Mouse (Mus musculus): ENCODE data around the gene Krt80.

Gene Krt80

DNA sequence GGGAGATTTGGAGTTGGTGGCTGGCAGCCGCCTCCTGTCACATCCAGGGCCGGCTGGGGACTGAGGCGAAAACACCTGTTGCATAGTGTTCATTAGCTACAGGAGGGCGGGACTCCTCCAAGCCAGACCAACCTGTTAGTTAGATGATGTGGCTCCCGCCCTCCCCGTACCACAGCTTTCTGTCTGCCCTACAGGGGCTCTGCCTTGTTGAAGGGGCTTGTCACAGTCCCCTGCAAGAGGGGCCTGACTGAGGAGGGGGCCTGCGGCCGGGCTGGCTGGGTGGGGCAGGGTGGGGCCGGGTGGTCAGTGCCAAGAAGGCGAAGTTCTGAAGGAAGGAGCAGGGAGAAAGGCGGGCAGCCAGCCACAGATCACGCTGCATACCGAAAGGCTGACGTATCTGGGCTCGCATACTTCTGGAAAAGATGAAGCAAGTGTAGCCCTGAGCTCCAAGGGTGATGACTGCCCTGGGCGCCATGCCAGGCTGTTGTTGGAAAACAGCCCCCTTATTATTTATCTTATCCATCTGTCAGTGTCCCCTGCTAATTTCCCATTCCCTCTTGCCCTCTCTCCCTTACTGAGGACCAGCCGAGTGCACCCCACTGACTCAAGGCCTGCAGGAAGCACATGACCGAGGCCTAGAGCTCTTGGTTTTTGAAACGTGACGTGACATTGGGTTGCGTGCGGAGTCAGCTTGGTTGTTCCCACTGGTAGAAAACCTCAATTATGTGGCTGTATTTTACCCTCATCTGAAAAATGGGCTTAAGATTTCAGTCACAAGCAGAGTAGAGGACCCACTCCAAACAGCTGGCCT lies at the start of gene Krt80:
Krt80 (minus strand) TSS at position 62 of the 811 bp plus-strand sequence.
- no peak for DNase-seq (ENCODE audit: extremely low spot score, low spot score)

DNA sequence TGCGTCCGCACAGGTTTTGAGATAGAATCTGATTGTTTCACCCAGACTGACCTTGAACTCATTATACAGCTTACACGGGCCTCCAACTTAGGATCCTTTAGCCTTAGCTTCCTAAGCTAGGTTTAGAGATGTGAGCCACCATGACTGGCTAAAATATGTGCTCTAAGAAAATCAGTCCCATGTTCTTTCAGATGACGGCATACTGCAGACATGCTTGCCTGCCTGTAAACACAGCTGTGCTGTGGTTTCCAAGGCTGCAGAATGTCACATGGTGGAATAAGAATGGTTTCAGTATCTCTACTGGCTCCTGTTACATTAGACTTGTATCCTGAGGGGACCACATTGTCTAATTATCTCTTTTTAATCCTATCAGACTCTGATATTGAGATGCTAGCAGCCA lies 49.0 kb upstream of the Krt80 start:
- DNase-seq (ENCODE audit: extremely low spot score, low spot score): no peak

DNA sequence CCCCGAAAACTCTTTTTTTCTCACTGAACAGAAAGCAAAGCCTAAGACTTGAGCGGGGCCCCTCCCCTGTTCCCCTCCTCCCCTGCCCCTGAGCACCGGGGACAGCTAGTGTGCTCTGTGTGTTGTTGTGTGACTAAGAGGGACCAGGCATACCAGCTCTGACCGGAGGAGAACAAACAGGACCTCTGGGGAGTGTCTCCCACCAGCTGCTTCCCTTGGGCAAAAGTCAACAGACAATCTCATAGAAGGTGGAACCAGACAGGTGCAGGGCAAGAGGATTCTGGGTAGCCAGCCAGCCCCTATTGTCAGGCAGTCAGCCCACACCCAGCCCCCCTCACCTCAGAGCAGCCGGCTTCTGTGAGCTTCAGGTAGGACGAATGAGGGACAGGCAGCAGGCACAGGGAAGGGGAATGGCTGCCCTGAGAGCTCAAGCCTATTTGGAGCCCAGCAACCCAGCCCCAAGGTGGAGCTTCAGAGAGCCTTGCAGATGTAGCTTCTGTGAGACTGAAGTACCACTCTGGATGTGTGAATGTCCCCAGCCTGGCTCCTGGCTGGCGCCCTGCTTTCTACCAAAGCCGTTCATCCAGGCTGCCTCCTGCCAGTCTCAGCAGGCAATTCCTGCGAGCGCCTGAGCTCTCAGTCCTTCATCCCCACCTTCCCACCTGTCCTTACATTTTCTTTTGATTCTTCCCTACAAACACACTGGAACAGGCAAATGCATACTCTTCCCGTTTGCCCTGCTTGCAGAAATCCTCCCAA lies 45.0 kb upstream of the Krt80 start:
- no peak for DNase-seq (ENCODE audit: extremely low spot score, low spot score)

DNA sequence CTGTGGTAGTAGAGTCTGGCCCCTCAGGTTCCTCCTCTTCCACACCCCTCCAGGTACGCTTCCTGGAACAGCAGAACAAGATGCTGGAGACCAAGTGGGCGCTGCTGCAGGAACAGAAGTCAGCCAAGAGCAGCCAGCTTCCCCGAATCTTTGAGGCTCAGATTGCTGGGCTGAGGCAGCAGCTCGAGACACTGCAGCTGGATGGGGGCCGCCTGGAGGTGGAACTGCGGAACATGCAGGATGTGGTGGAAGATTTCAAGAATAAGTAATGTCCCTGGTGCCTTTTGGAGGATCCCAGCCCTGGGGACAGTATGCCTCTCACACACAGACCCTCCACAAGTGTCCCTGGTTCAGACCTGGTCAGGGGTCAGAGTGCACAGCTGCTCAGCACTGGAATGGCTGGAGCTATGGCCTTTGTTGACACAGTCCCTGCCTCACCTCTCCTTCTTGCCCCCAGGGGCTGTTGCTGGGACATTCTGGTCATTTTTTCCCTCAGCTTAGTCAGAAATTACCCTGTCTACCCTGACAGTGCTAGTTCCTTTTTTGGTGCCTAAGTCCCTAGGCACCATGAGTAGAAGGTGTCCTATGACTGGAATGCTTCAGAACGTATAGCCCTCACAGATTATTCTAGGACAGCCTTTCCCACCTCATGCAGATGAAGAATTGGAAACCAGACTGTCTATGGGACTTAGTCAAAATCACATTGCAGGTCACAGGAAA lies 44.1 kb upstream of the Krt80 start:
- DNase-seq (ENCODE audit: extremely low spot score, low spot score): no peak

DNA sequence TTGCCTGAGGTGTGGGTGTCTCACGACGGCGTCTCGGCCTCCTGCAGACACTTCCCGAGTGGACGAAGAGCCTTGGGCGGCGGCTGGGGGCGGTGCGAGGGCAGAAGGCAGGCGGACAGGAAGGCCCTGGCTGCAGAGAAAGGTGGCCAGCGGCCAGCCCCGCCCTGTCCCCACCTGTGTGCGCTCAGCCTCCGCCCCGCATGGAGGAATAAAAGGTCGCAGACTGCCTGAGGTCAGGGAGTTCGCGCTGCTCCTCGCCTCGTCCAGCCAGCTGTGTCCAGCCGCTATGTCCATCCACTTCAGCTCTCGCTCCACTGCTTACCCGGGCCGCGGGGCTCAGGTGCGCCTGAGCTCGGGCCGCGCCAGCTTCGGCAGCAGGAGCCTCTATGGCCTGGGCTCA lies 42.2 kb upstream of the Krt80 start:
- no peak for DNase-seq (ENCODE audit: extremely low spot score, low spot score)

DNA sequence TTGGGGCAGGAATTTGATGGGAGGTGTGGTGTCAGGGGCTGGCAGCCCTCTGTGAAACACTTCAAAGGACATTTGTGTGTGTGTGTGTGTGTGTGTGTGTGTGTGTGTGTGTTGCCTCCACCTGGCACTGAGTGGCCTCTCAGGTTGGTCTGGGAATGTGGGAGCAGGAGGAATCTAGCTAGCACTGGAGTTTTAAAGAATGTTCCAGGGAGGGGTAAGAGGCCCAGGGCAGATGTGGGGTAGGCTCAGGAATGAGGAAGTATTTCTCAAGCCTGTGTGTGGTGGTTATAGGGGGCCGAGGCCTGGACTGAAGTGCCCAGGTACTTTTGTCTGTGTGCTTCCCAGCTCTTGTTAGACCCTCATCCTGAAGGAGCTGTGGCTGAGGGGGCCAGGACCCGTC lies 40.8 kb upstream of the Krt80 start, which contains the start of gene Krt7:
Krt7 (plus strand) TSS at position 269 of the 400 bp plus-strand sequence.
- DNase-seq (ENCODE audit: extremely low spot score, low spot score): no peak

DNA sequence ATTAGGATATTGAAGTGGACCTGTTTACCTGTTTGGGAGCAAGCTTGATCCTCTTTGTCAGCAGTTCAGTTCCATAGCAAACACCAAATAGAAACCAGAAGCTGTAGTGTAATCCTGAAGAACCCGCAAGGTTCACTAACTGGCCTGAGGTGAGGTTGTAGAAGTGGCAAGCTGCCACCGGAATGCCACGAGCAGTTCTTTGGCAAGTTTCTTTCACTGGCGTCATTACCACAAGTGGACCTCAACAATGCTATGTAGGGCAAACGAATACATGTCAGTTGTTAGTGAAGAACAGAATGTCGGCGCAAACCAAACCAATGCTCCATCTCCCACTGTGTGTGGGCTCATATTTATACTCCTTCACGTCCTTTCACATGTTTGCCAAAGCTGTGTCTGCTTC lies 28.3 kb upstream of the Krt80 start:
- no peak for DNase-seq (ENCODE audit: extremely low spot score, low spot score)

DNA sequence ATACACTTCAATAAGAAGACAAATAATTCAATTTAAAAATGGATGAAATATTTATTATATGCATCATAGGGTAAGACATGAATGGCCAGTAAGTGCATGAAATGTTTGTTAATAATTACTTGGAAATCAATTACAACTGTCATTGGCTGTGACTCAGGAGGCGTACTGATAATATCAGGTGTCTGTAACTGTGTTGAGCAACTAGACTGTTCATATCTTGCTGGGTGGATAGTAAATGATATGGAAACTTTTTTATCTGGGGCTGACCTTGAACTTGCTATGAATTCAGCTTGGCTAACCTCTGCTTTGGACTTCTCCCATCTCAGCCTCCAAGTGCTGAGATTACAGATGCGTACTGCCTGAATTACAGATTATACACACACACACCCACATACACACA lies 27.7 kb upstream of the Krt80 start:
- no peak for DNase-seq (ENCODE audit: extremely low spot score, low spot score)

DNA sequence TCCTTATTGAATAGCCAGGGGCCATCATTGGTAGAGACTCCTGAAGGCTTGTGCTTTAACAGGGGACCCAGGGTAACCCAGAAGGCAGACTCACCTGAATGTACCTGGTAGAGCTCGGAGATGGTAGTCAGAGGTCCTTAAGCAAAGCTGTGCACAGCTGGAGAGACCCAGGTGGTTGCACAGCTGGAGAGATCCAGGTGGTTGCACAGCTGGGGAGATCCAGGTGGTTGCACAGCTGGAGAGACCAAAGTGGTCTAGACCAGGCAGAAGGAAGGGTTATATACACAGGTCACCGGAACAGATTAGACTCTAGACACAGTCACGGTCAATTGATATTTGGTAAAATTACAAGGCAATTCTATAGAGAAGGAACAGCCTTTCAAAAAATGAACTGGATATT lies 27.0 kb upstream of the Krt80 start:
- DNase-seq (ENCODE audit: extremely low spot score, low spot score): no peak

DNA sequence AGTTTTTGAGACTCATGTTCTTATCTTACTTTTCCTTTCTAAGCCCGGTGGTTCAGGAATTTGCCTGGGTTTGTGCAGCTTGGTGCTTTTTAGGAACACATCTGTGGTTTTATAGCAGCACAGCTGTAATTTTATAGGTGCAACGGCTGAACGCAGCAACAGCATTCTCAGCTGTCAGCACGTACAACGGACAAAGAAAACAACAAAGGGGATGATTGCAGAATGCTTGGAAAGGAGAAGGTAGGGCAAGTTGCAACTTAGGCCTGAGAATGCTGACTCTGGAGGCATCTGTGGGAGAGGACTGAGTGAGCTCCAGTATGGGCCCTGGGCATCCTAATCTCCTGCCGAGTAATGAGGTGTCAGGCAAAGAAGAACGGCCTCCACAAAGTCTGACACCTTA lies 26.5 kb upstream of the Krt80 start:
- no peak for DNase-seq (ENCODE audit: extremely low spot score, low spot score)

DNA sequence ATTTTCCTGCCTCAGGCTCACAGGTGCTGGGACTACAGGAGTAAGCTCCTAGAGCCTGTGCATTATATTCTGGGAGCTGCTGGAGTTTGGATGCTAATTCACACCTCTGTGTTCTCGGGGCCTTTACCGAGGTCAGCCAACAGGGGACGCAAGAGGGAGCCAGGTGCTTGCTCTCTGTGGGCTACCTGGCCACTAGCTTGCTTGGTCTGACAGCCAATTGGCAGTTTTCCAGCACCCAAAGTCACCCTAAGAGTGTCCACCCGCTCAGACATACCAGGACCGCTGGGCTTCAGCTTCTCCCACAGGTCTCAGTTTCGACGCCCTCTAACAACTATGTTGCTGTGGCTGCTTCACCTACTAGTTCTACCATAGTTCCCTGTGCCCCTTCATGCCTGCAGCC lies 24.9 kb upstream of the Krt80 start:
- no peak for DNase-seq (ENCODE audit: extremely low spot score, low spot score)

DNA sequence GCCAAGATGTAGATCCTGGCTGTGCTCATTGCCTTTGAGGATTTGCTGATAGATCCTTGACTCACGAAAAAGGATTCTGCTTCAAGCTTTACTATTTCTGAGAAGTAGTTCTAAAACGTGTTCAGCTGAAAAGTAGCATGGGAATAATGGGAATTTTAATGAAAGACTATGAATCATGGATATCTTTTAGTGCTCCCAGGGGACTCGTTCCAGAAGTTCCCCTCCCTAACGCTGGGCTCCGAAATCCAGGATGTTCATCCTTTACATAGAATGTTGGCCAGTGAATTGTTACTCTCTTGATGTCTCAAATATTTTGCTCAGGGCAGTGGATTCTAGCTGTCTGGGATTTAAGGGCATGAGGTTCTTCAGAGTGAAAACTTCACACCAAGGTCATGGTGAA lies 22.3 kb upstream of the Krt80 start:
- no peak for DNase-seq (ENCODE audit: extremely low spot score, low spot score)

DNA sequence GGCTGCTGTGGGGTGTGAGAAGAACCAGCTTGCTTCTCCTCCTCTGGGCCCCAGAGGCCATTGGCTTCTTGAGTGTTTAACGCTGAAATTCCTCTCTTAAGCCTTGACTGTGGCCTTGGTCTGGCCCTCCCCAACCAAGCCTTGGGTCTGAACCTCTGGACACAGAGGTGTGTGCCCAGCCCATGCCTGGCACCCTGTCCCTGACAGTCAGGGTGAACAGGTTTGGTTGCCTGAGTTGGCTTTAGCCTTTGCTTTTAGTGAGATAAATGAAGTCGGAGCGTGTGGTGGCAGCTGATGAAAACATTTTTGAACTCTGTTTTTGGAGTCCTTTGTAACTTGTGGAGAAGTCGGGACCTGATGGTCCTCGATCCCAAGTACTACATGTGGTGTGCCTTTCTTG lies 20.2 kb upstream of the Krt80 start:
- no peak for DNase-seq (ENCODE audit: extremely low spot score, low spot score)

DNA sequence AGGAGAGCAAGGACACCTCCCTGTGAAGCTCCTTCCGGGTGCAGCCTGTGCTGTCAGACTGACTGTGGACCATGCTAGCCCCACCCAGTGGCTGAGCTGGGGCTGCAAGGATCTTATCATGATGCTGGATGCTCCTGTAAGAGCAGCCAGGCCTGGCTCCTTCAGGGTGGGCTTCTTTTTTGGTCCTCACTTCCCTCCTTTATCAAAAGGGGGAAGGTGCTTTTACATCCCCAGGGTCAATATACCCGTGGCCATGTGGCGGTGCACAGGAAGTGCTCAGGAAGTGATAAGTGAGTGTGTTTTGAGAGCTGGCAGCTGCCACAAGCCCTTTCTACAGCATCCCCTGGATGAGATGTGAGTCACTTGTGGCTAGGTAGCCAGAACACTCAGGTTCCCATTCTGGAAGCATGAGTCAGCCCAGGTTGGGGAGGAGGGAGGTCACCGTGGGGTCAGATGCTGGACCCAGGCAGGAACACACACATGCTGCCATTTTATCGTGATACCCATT lies 18.1 kb upstream of the Krt80 start:
- DNase-seq (ENCODE audit: extremely low spot score, low spot score): no peak

DNA sequence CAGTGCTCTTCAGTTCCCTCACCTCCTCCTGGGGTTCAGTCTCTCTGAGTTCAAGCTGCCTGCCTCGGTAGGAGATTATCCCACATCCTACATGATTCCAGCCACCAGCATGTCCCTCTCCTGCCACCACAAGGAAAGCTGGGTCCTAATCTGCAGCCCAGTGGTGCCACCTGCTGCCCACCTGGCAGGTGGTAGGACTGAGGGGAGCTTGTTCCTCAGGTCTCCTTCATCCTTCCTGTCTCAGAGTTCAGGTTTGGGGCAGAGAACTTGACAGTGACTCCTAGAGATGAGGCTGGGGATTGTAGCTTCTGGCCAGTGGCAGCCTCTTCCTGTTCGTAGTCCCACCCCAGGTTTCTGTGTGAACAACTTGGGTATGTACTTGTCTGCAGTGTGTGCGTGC lies 17.2 kb upstream of the Krt80 start:
- no peak for DNase-seq (ENCODE audit: extremely low spot score, low spot score)

DNA sequence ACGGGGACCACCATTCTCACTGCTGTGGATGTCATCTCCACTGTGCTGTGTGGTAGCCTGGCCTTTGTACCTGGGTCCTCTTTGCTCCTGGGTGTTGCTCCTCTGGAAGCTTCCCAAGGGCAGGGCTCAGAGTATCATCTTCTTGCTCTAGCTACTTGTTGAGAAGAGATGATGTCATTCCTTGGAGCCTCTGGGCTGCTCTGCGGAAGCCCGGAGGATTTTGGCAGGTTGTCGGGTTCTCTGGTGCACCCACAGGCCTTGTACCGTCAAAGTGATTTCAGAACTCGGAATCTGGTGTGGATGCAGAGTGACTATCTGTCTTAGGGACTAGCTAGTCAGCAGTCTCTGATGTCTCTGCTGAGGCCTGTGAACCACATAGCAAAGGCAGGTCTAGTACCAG lies 15.1 kb upstream of the Krt80 start:
- DNase-seq (ENCODE audit: extremely low spot score, low spot score): no peak

DNA sequence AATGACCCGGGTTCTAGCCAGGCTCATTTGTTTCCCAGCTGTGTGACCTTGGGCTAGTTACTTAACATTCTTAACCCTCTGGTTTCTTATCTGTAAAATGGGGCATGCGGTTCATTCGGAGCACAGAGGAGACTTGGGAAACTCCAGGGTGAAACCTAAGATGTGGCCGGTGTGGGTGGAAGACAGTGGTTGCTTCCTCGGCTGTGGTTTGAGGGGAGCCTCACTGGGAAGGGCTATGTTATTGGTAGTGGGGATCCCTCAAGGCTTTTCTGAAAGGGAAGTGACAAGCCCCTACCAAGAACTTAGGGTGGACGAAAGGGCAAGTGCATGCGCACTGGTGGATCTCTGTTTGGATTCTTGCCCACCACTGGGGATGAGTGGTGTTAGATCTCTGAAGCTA lies 14.6 kb upstream of the Krt80 start:
- no peak for DNase-seq (ENCODE audit: extremely low spot score, low spot score)

DNA sequence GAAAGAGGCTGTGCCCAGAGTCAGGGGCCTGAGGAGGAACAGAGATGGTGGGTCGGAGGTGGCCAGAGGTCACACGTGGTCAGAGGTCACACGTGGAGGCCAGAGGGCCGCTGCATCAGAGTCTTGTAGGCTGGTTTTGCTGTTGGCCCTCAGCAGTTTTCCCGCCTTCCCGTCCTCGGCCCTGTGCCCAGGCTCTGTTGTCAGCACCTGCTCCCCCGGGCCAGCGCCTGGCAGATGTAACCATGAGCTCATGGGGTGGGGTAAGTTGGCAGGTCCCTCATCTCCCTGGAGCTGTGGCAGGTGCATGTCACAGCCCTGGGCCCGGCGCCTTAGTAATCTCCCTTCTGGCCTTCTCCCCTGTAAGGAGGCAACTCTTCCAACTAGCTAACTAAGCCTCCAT lies 12.8 kb upstream of the Krt80 start:
- DNase-seq (ENCODE audit: extremely low spot score, low spot score): no peak

DNA sequence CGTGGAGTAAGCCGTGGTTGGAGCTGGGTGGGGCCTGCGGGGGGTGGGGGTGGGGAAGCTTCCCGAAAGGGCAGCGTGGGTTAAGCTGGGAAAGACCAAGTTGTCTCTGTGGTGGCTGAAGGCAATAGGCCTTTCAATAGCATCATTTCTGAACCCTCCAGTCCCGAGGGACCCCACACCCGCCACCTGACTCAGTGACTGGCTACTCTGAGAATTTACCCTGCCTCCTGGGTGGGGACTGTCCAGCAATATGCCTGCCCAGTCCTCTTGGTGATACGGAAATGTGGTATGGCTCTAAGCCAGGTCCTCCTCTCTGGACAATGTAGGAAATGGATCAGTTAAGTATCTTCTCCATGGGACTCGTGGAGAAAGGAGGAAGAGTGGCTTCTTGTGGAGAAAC lies 11.8 kb upstream of the Krt80 start:
- DNase-seq (ENCODE audit: extremely low spot score, low spot score): no peak

DNA sequence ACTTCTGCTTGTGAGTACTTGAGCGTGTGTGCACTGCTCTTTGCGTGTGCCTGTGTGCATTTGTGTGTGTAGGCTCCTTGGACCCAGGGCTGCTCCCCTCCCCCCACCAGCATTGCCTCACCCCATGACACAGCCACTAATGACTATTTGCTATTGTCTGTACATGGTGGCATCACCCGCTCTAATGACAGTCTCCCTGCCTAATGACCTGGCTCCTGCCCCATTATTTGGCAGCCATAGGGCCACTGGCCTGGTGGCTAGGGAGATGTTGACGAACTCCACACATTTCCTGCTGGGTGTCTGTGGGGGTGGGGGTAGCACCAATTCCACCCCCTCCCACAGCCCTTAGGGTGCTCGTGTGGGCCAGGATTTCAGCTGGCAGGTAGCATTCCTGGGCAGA lies 8.7 kb upstream of the Krt80 start:
- DNase-seq (ENCODE audit: extremely low spot score, low spot score): no peak

DNA sequence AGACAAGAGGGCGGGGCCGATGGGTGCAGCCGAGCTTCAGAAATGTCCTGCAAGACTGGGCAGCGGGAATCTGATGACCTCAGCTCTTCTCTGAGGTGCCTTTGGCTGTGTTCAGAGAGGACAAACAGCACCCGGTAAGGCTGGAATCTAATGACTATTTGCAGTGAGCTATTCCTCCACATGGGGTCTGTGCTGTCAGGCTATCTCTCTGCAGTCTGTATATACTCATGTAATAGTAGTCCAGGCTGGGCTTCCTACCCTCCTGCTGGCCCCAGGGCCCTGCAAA lies 6.8 kb upstream of the Krt80 start:
- DNase-seq (ENCODE audit: extremely low spot score, low spot score): no peak

Measured in neural tube, embryonic 10.5 days (tissue).